Comparison of ENCODE assay signal across 9 mouse cellular contexts in genomic region chr10:127569450-127569849, GRCm38 (mm10). TPM values are rescaled to one million over a fixed set of nuclear protein-coding genes. Genes with fewer than 3 reads are reported as not detected.
DNase-seq lines count a peak whose midpoint lies in the region; ATAC-seq and TF ChIP-seq lines count a peak whose summit lies in the region.
"Had no signal": no experiment of that assay in that cellular context is flagged by ENCODE, and none has a peak within 500 bp of the region (broad histone marks: within the 10 kb centered on the region; RNA-seq: fewer than 3 reads in every experiment).

No protein-coding gene starts in this region.

- no peak overlapping the region for H3K27ac ChIP-seq in kidney, adult 2 months (ENCODE audit: insufficient read depth, low read depth, low read length)
- H3K27ac ChIP-seq in limb, embryonic 15.5 days: peak overlapping the region; percentile 14; the same call in 1 of the 2 replicates
- H3K27ac ChIP-seq in neural tube, embryonic 12.5 days: no peak overlapping the region
- no peak overlapping the region for H3K27ac ChIP-seq in thymus, adult 2 months (ENCODE audit: control insufficient read depth, insufficient read depth, low read length)
- H3K27ac ChIP-seq: heart, embryonic 13.5 days had no signal

- TF ChIP-seq POLR2A in kidney, adult 2 months (IDR thresholded peaks at IDR 0.05; ENCODE audit: low read depth, low read length): no peak
- TF ChIP-seq POLR2A in thymus, adult 2 months (IDR thresholded peaks at IDR 0.05; ENCODE audit: control insufficient read depth, extremely low read depth, insufficient read depth, low read length, poor library complexity): no peak

- CTCF ChIA-PET in Patski (lab: Charles Lee): interaction anchor here (0.6 to 3.3 kb wide), 9 partner anchors 14 to 375 kb away, joined by 3 to 26 read pairs (median 5); partner anchors contain the start of genes Lrp1 and Stat6

- H3K4me1 ChIP-seq in kidney, adult 2 months (ENCODE audit: control insufficient read depth, insufficient read depth, low read length): no peaks in the 10 kb centered on the region; the same call in 1 of the 2 replicates
- H3K4me1 ChIP-seq in limb, embryonic 15.5 days: peaks cover 9% of the 10 kb centered on the region
- H3K4me1 ChIP-seq in neural tube, embryonic 12.5 days: 0 out of 2 replicates have a peak, but pooled peaks cover under 1% of the 10 kb centered on the region
- H3K4me1 ChIP-seq in thymus, adult 2 months (replicated peaks; ENCODE audit: control insufficient read depth, insufficient read depth, low read length): no peaks in the 10 kb centered on the region

- H3K4me3 ChIP-seq in kidney, adult 2 months (ENCODE audit: insufficient read depth, low read depth, low read length): no peak overlapping the region
- no peak overlapping the region for H3K4me3 ChIP-seq in limb, embryonic 15.5 days
- H3K4me3 ChIP-seq in neural tube, embryonic 12.5 days: no peak overlapping the region
- H3K4me3 ChIP-seq in thymus, adult 2 months (ENCODE audit: control insufficient read depth, insufficient read depth, low read length): no peak overlapping the region
- H3K4me3 ChIP-seq: heart, embryonic 13.5 days had no signal

- in situ Hi-C loops in Patski (cut with MboI; ENCODE audit: low pct_unique_long_range_greater_than_20kb): no loop called here

- DNase-seq in 416B (ENCODE audit: low read depth) (peak; percentile 74), Patski (ENCODE audit: low read depth, low spot score) (peak; percentile 41)
- peak; percentile 90 to 93 for DNase-seq in cerebellum, postnatal 14 days
- DNase-seq in gastrocnemius, postnatal 10 days: peak; percentile 76
- DNase-seq in kidney, adult 2 months: peak; percentile 84
- peak; percentile 77 for DNase-seq in thymus, adult 2 months

- H3K4me2 ChIP-seq in limb, embryonic 15.5 days: no peak overlapping the region
- H3K4me2 ChIP-seq in neural tube, embryonic 12.5 days (replicated peaks): no peak overlapping the region
- H3K4me2 ChIP-seq: heart, embryonic 13.5 days had no signal

- 14% methylated on average over 3 of the region's 3 CpGs for WGBS in kidney, adult 2 months
- WGBS in limb, embryonic 15.5 days: 27% methylated on average over 3 of the region's 3 CpGs
- WGBS in neural tube, embryonic 12.5 days: 28% methylated on average over 3 of the region's 3 CpGs
- WGBS in thymus, adult 2 months: 18% methylated on average over 3 of the region's 3 CpGs

- TF ChIP-seq CTCF in Patski (IDR thresholded peaks at IDR 0.05): no peak
- TF ChIP-seq CTCF in kidney, adult 2 months (conservative IDR thresholded peaks at IDR 0.05; ENCODE audit: insufficient read depth, insufficient read length, low read depth, low read length): peak; percentile 66
- TF ChIP-seq CTCF in thymus, adult 2 months (IDR thresholded peaks at IDR 0.05; ENCODE audit: borderline replicate concordance, control insufficient read depth, extremely low read depth, insufficient read depth, low read length, poor library complexity): peak; percentile 74; the same call in 1 of the 2 replicates

- ATAC-seq in Patski: no peak
- ATAC-seq in limb, embryonic 15.5 days (ENCODE audit: insufficient number of reproducible peaks, low FRiP score, low TSS enrichment, low read depth): no peak
- 0 out of 2 replicates have a peak, but pooled peaks have one; percentile 44 for ATAC-seq in neural tube, embryonic 12.5 days (ENCODE audit: low FRiP score, low read depth)

- no peaks in the 10 kb centered on the region for H3K27me3 ChIP-seq in Patski
- no peaks in the 10 kb centered on the region for H3K27me3 ChIP-seq in kidney, adult 2 months (replicated peaks; ENCODE audit: control insufficient read depth, insufficient read depth, low read length)
- no peaks in the 10 kb centered on the region for H3K27me3 ChIP-seq in limb, embryonic 15.5 days
- no peaks in the 10 kb centered on the region for H3K27me3 ChIP-seq in neural tube, embryonic 12.5 days (replicated peaks)
- H3K27me3 ChIP-seq in thymus, adult 2 months (ENCODE audit: control insufficient read depth, insufficient read depth, low read length): no peaks in the 10 kb centered on the region
- H3K27me3 ChIP-seq: heart, embryonic 13.5 days had no signal

- H3K36me3 ChIP-seq in kidney, adult 2 months (ENCODE audit: control insufficient read depth, insufficient read depth, low read length): no peaks in the 10 kb centered on the region
- H3K36me3 ChIP-seq in limb, embryonic 15.5 days: peaks cover 82% of the 10 kb centered on the region
- peaks cover 80% of the 10 kb centered on the region for H3K36me3 ChIP-seq in neural tube, embryonic 12.5 days
- no peaks in the 10 kb centered on the region for H3K36me3 ChIP-seq in thymus, adult 2 months (ENCODE audit: control insufficient read depth, insufficient read depth, low read length)

- no peak overlapping the region for H3K9ac ChIP-seq in limb, embryonic 15.5 days
- no peak overlapping the region for H3K9ac ChIP-seq in neural tube, embryonic 12.5 days
- H3K9ac ChIP-seq: heart, embryonic 13.5 days had no signal

- no peaks in the 10 kb centered on the region for H3K9me3 ChIP-seq in limb, embryonic 15.5 days
- H3K9me3 ChIP-seq in neural tube, embryonic 12.5 days: no peaks in the 10 kb centered on the region
- H3K9me3 ChIP-seq: heart, embryonic 13.5 days had no signal

- POLR2A ChIA-PET in Patski (lab: Charles Lee): interaction anchor here (1.6 kb wide), 1 partner anchor 53 kb away, joined by 3 read pairs; no protein-coding TSS in a partner anchor

RNA-seq across cellular contexts. Expression of gene Nxph4, which starts 35.1 kb away (rescaled TPM):
- polyA plus RNA-seq in Patski (2021): 6.0 TPM
- 1 to 10 TPM; 1.6 to 1.9 TPM for total RNA-seq in gastrocnemius, postnatal 10 days (2021)
- polyA plus RNA-seq in kidney, adult 2 months (2012; rRNA removed): 2.0 and 2.2 TPM in 2 replicates
- 21.7 and 25.1 TPM in 2 replicates for polyA plus RNA-seq in limb, embryonic 15.5 days (2015; fragmentation: Nextera tagmentation; extraction: Ambion mirVana)
- 112 and 125 TPM in 2 replicates for polyA plus RNA-seq in neural tube, embryonic 12.5 days (2016; fragmentation: Nextera tagmentation; extraction: Ambion mirVana)
- polyA plus RNA-seq in thymus, adult 2 months (2012; rRNA removed): 0.06 and 0.20 TPM in 2 replicates

RNA-seq across cellular contexts. Expression of gene Shmt2, which starts 47.2 kb away (rescaled TPM):
- 144 TPM for polyA plus RNA-seq in Patski (2021)
- total RNA-seq in gastrocnemius, postnatal 10 days (2021): 10 to 100 TPM; 30.5 to 33.4 TPM
- polyA plus RNA-seq in kidney, adult 2 months (2012; rRNA removed): 232 and 274 TPM in 2 replicates
- 112 and 122 TPM in 2 replicates for polyA plus RNA-seq in limb, embryonic 15.5 days (2015; fragmentation: Nextera tagmentation; extraction: Ambion mirVana)
- polyA plus RNA-seq in neural tube, embryonic 12.5 days (2016; fragmentation: Nextera tagmentation; extraction: Ambion mirVana): 74.2 and 76.9 TPM in 2 replicates
- polyA plus RNA-seq in thymus, adult 2 months (2012; rRNA removed): 171 and 198 TPM in 2 replicates

RNA-seq across cellular contexts. Expression of gene Lrp1, which starts 51.5 kb away (rescaled TPM):
- polyA plus RNA-seq in Patski (2021): 62.5 TPM
- total RNA-seq in gastrocnemius, postnatal 10 days (2021): 100 to 1,000 TPM; 105 to 132 TPM
- 55.3 and 57.8 TPM in 2 replicates for polyA plus RNA-seq in kidney, adult 2 months (2012; rRNA removed)
- polyA plus RNA-seq in limb, embryonic 15.5 days (2015; fragmentation: Nextera tagmentation; extraction: Ambion mirVana): 146 and 148 TPM in 2 replicates
- polyA plus RNA-seq in neural tube, embryonic 12.5 days (2016; fragmentation: Nextera tagmentation; extraction: Ambion mirVana): 85.7 and 96.0 TPM in 2 replicates
- polyA plus RNA-seq in thymus, adult 2 months (2012; rRNA removed): 35.3 and 40.3 TPM in 2 replicates

RNA-seq across cellular contexts. Expression of gene Ndufa4l2, which starts 54.7 kb away (rescaled TPM):
- 0.18 TPM for polyA plus RNA-seq in Patski (2021)
- total RNA-seq in gastrocnemius, postnatal 10 days (2021): 10 to 100 TPM; 20.5 to 24.2 TPM
- 24.4 and 27.4 TPM in 2 replicates for polyA plus RNA-seq in kidney, adult 2 months (2012; rRNA removed)
- polyA plus RNA-seq in limb, embryonic 15.5 days (2015; fragmentation: Nextera tagmentation; extraction: Ambion mirVana): 328 and 370 TPM in 2 replicates
- polyA plus RNA-seq in neural tube, embryonic 12.5 days (2016; fragmentation: Nextera tagmentation; extraction: Ambion mirVana): 7.3 and 7.6 TPM in 2 replicates
- 6.2 and 13.5 TPM in 2 replicates for polyA plus RNA-seq in thymus, adult 2 months (2012; rRNA removed)

Comparison
In these comparisons a context has a peak if more than half of its experiments do, and no peak if none do; other contexts are left out.
1. DNase-seq: peak in every context shown above with its lines; median percentile 92 in cerebellum, postnatal 14 days; 84 in kidney, adult 2 months; 77 in thymus, adult 2 months; 76 in gastrocnemius, postnatal 10 days; 74 in 416B; 41 in Patski.